Mouse (Mus musculus): ENCODE measurements around the gene Mllt10. TPM values are rescaled to one million over a fixed set of nuclear protein-coding genes. Genes with fewer than 3 reads are reported as not detected.

The Mllt10 gene
- total and polyA plus RNA-seq, 3 experiments, result 33.3 to 64.1 TPM; not detected in 1

GRCm38 (mm10) chr2:18111411-18111810, 56.4 kb downstream of the Mllt10 start:
- H3K27ac ChIP-seq (ENCODE audit: control insufficient read depth, low read depth, low read length), result no peak overlapping the region
- TF ChIP-seq ELF1 (IDR thresholded peaks at IDR 0.05; ENCODE audit: low read depth, low read length), result no peak
- no peak for TF ChIP-seq TCF12 (IDR thresholded peaks at IDR 0.05; ENCODE audit: low read depth, low read length)
- TF ChIP-seq TAL1 (IDR thresholded peaks at IDR 0.05; ENCODE audit: low read length), result no peak
- TF ChIP-seq SIN3A (IDR thresholded peaks at IDR 0.05; ENCODE audit: low read length), result no peak
- no peak for TF ChIP-seq MYB (IDR thresholded peaks at IDR 0.05; ENCODE audit: low read depth, low read length)
- no peak for TF ChIP-seq ZMIZ1 (IDR thresholded peaks at IDR 0.05; ENCODE audit: low read depth, low read length)
- TF ChIP-seq NRF1 (IDR thresholded peaks at IDR 0.05; ENCODE audit: insufficient read depth, low read depth, low read length, poor library complexity, severe bottlenecking), result no peak
- TF ChIP-seq MAZ (IDR thresholded peaks at IDR 0.05; ENCODE audit: low read depth, low read length), result no peak
- TF ChIP-seq POLR2A (IDR thresholded peaks at IDR 0.05; ENCODE audit: control insufficient read depth in 1 of 2, insufficient read depth in 1 of 2, low read depth in 1 of 2, low read length in 2 of 2, poor library complexity in 1 of 2), result no peak
- TF ChIP-seq TBP (IDR thresholded peaks at IDR 0.05; ENCODE audit: low read depth, low read length), result no peak
- no peak for TF ChIP-seq MXI1 (IDR thresholded peaks at IDR 0.05; ENCODE audit: low read depth, low read length)
- no peak for TF ChIP-seq NELFE (IDR thresholded peaks at IDR 0.05; ENCODE audit: low read depth, low read length)
- no peak overlapping the region for H3K9ac ChIP-seq (ENCODE audit: control insufficient read depth, low read depth, low read length, poor library complexity, severe bottlenecking)
- DNase-seq (ENCODE audit: low read depth, low spot score), result no peak
- H3K4me3 ChIP-seq (ENCODE audit: control insufficient read depth in 1 of 2, insufficient read depth in 1 of 2, low read depth in 2 of 2, low read length in 2 of 2), result no peak overlapping the region
- H3K9me3 ChIP-seq (replicated peaks; ENCODE audit: insufficient read depth, low read length), result no peaks in the 10 kb centered on the region
- no peaks in the 10 kb centered on the region for H3K27me3 ChIP-seq (ENCODE audit: control insufficient read depth in 1 of 2, insufficient read depth in 2 of 2, low read length in 2 of 2)
- H3K36me3 ChIP-seq (ENCODE audit: control insufficient read depth in 1 of 2, insufficient read depth in 2 of 2, low read length in 2 of 2), result peaks cover 3 to 33% of the 10 kb centered on the region in 2 experiments; a peak in 3 of 4 replicates
- peaks cover 16% of the 10 kb centered on the region; the same call in 1 of the 2 replicates for H3K79me2 ChIP-seq (ENCODE audit: control insufficient read depth, insufficient read depth, low read length, poor library complexity)
- no peaks in the 10 kb centered on the region for H3K4me1 ChIP-seq (ENCODE audit: control insufficient read depth in 1 of 2, insufficient read depth in 2 of 2, low read length in 2 of 2)

GRCm38 (mm10) chr2:18116432-18116831, 61.4 kb downstream of the Mllt10 start:
- H3K36me3 ChIP-seq (ENCODE audit: control insufficient read depth in 1 of 2, insufficient read depth in 2 of 2, low read length in 2 of 2), result peaks cover 0 to 28% of the 10 kb centered on the region in 2 experiments; a peak in 2 of 4 replicates
- no peak overlapping the region for H3K27ac ChIP-seq (ENCODE audit: control insufficient read depth, low read depth, low read length)

More at GRCm38 (mm10) chr2:18116432-18116831, 61.4 kb downstream of the Mllt10 start:
- H3K27me3 ChIP-seq (ENCODE audit: control insufficient read depth in 1 of 2, insufficient read depth in 2 of 2, low read length in 2 of 2), result no peaks in the 10 kb centered on the region
- H3K4me3 ChIP-seq (ENCODE audit: control insufficient read depth in 1 of 2, insufficient read depth in 1 of 2, low read depth in 2 of 2, low read length in 2 of 2), result no peak overlapping the region
- no peak for DNase-seq (ENCODE audit: low read depth, low spot score)
- peaks cover 23% of the 10 kb centered on the region; the same call in 1 of the 2 replicates for H3K79me2 ChIP-seq (ENCODE audit: control insufficient read depth, insufficient read depth, low read length, poor library complexity)
- H3K9ac ChIP-seq (ENCODE audit: control insufficient read depth, low read depth, low read length, poor library complexity, severe bottlenecking), result no peak overlapping the region
- H3K4me1 ChIP-seq (ENCODE audit: control insufficient read depth in 1 of 2, insufficient read depth in 2 of 2, low read length in 2 of 2), result no peaks in the 10 kb centered on the region
- TF ChIP-seq POLR2AphosphoS2 (IDR thresholded peaks at IDR 0.05; ENCODE audit: low read length) (no peak), MAZ (IDR thresholded peaks at IDR 0.05; ENCODE audit: low read depth, low read length) (no peak), CHD1 (IDR thresholded peaks at IDR 0.05; ENCODE audit: low read depth, low read length) (no peak), HCFC1 (IDR thresholded peaks at IDR 0.05; ENCODE audit: low read depth, low read length) (no peak), BHLHE40 (IDR thresholded peaks at IDR 0.05; ENCODE audit: borderline replicate concordance, low read depth, low read length) (no peak), MXI1 (IDR thresholded peaks at IDR 0.05; ENCODE audit: low read depth, low read length) (no peak), GATA1 (IDR thresholded peaks at IDR 0.05; ENCODE audit: low read depth, low read length) (no peak), GABPA (IDR thresholded peaks at IDR 0.05; ENCODE audit: low read depth, low read length) (no peak), POLR2A (IDR thresholded peaks at IDR 0.05; ENCODE audit: control insufficient read depth in 1 of 2, insufficient read depth in 1 of 2, low read depth in 1 of 2, low read length in 2 of 2, poor library complexity in 1 of 2) (no peak), USF2 (IDR thresholded peaks at IDR 0.05; ENCODE audit: borderline replicate concordance in 1 of 2, insufficient read depth in 1 of 2, low read depth in 1 of 2, low read length in 2 of 2) (no peak), MYB (IDR thresholded peaks at IDR 0.05; ENCODE audit: low read depth, low read length) (no peak)
- no peaks in the 10 kb centered on the region for H3K9me3 ChIP-seq (replicated peaks; ENCODE audit: insufficient read depth, low read length)

Measured in MEL (cell line).